Mouse (Mus musculus) lung, adult 2 months (tissue): ENCODE data around the gene Caml.
"Not testable (repeated sequence)": the region's sequence is repeated elsewhere in the genome, so short reads cannot be mapped to it uniquely, and the experiment has no call there.

Source experiments
- CTCF ChIP-seq: fragments of 200-500 bp; IDR thresholded peaks from 2 replicates; pipeline ENCODE4 v1.5.1; 2011; ENCODE audit warnings: mild to moderate bottlenecking, low read length, control low read depth; ENCODE audit not compliant: insufficient read depth
- POLR2A ChIP-seq: fragments of 200-500 bp; IDR thresholded peaks from 2 replicates; pipeline ENCODE4 v1.6.1; 2011; ENCODE audit warnings: low read depth, mild to moderate bottlenecking, control low read depth, low read length, borderline replicate concordance; ENCODE audit errors: extremely low read depth

GRCm38 (mm10) chr13:55576872-55577271, 45.9 kb upstream of the Caml start:
- not testable (repeated sequence) for TF ChIP-seq CTCF, POLR2A
